Mouse (Mus musculus): ENCODE results near the gene Trim71. TPM values are rescaled to one million over a fixed set of nuclear protein-coding genes. Genes with fewer than 3 reads are reported as not detected.

Trim71 gene
- polyA plus RNA-seq, 1 experiment from 2014 or later: 0.87 TPM

DNA sequence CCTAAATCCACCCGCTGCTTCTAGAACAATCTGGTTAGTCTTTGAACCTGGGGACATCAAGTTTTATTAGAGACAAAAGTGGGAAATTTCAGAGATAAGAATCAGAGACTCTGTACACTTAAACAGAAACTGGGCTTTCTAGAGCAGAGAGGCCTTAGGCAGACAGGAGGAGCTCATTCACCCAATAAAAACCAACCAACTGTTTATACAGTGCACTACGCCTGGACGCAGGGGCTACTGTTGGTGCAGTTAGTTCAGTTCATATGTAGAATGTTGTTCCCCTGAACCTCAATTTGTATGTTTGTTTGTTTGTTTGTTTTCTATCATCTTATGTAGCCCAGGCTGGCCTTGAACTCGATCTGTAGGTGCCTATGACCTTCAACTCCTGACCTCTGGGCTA lies 77.4 kb downstream of the Trim71 start:
- no peak overlapping the region for H3K4me3 ChIP-seq (ENCODE audit: low read length)
- WGBS: 64% methylated on average over 4 of the region's 4 CpGs

DNA sequence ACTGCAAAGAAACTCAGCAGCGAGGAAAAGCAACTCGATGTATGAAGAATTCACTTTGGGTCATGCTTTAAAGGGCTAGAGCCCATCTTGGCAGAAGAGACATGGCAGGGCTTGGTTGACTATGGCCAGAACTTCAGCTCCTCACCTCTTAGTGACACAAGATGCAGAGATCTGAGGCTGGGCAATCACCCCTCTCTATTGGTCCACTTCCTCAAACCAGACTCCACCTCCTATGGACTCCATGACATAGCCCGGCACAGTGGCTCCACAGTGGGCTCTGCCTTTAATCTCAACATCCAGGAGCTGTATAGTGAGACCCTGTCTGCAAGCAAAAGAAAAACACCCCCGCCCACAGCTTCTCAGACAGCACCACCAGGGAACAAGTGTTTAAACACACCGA lies 79.4 kb downstream of the Trim71 start:
- Histone ChIP-seq H3K9ac (ENCODE audit: low read length) (no peak overlapping the region), H3K9me3 (ENCODE audit: control insufficient read depth, low read length) (no peaks in the 10 kb centered on the region), H3K36me3 (ENCODE audit: control insufficient read depth, insufficient read depth, low read length) (no peaks in the 10 kb centered on the region), H3K27me3 (ENCODE audit: control insufficient read depth, insufficient read depth, low read depth, low read length) (no peaks in the 10 kb centered on the region), H3K4me2 (ENCODE audit: low read depth, low read length) (no peak overlapping the region), H3K27ac (ENCODE audit: low read length) (no peak overlapping the region), H3K4me1 (replicated peaks; ENCODE audit: control insufficient read depth, insufficient read depth, low read length) (no peaks in the 10 kb centered on the region; the same call in 1 of the 2 replicates), H3K4me3 (ENCODE audit: low read length) (no peak overlapping the region)
- WGBS: 62% methylated on average over 5 of the region's 5 CpGs
- no peak for ATAC-seq (ENCODE audit: low read depth)

More for the DNA sequence above, 77.4 kb downstream of the Trim71 start:
- H3K9ac ChIP-seq (ENCODE audit: low read length): no peak overlapping the region
- ATAC-seq (ENCODE audit: low read depth): no peak
- no peaks in the 10 kb centered on the region for H3K27me3 ChIP-seq (ENCODE audit: control insufficient read depth, insufficient read depth, low read depth, low read length)
- H3K4me1 ChIP-seq (replicated peaks; ENCODE audit: control insufficient read depth, insufficient read depth, low read length): no peaks in the 10 kb centered on the region; the same call in 1 of the 2 replicates
- no peaks in the 10 kb centered on the region for H3K36me3 ChIP-seq (ENCODE audit: control insufficient read depth, insufficient read depth, low read length)
- no peaks in the 10 kb centered on the region for H3K9me3 ChIP-seq (ENCODE audit: control insufficient read depth, low read length)
- H3K4me2 ChIP-seq (ENCODE audit: low read depth, low read length): no peak overlapping the region
- no peak overlapping the region for H3K27ac ChIP-seq (ENCODE audit: low read length)

DNA sequence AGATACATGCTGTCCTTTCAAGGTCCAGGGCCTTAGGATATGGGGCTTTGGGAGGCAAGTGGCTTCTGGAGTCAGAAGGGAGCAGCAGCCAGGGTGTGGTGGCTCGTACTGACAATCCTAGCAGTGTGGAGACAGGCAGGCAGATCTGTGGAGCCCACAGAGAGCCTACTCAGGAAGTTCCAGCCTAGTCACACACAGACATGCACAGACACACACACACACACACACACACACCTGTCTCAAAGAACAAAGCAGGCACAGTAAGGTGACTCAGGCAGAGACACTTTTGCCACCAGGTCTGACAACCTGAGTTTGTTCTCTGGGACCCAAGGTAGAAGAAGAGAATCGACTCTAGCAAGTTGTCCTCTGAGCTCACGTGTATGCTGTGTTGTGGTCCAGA lies 83.2 kb downstream of the Trim71 start:
- Histone ChIP-seq H3K27ac (ENCODE audit: low read length) (no peak overlapping the region), H3K4me3 (ENCODE audit: low read length) (no peak overlapping the region), H3K9ac (ENCODE audit: low read length) (no peak overlapping the region), H3K4me2 (ENCODE audit: low read depth, low read length) (no peak overlapping the region), H3K4me1 (replicated peaks; ENCODE audit: control insufficient read depth, insufficient read depth, low read length) (no peaks in the 10 kb centered on the region; the same call in 1 of the 2 replicates), H3K27me3 (ENCODE audit: control insufficient read depth, insufficient read depth, low read depth, low read length) (no peaks in the 10 kb centered on the region), H3K9me3 (ENCODE audit: control insufficient read depth, low read length) (no peaks in the 10 kb centered on the region), H3K36me3 (ENCODE audit: control insufficient read depth, insufficient read depth, low read length) (no peaks in the 10 kb centered on the region)
- WGBS: 79% methylated on average over 3 of the region's 3 CpGs
- ATAC-seq (ENCODE audit: low read depth): no peak

DNA sequence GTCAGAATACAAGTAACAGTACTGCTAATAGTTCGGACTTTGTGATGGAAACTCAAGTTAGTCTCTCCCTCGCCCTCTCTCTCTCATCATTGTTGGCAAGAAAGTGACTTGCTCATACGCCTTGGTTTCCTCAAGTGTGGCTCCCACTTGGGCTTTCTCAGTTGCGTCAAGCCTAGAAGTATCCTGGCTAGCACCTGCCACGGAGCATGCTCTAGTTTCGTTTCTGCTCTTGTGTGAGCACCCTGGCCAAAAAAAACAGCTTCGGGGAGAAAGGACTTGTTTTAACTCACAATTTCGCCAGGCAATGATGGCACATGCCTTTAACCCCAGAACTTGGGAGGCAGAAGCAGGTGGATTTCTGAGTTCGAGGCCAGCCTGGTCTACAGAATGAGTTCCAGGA lies 87.2 kb downstream of the Trim71 start:
- Histone ChIP-seq H3K4me1 (replicated peaks; ENCODE audit: control insufficient read depth, insufficient read depth, low read length) (no peaks in the 10 kb centered on the region), H3K9me3 (ENCODE audit: control insufficient read depth, low read length) (no peaks in the 10 kb centered on the region), H3K9ac (ENCODE audit: low read length) (no peak overlapping the region), H3K27ac (ENCODE audit: low read length) (no peak overlapping the region), H3K4me3 (ENCODE audit: low read length) (no peak overlapping the region), H3K27me3 (ENCODE audit: control insufficient read depth, insufficient read depth, low read depth, low read length) (no peaks in the 10 kb centered on the region), H3K4me2 (ENCODE audit: low read depth, low read length) (no peak overlapping the region), H3K36me3 (ENCODE audit: control insufficient read depth, insufficient read depth, low read length) (no peaks in the 10 kb centered on the region)
- ATAC-seq (ENCODE audit: low read depth): no peak
- 93% methylated on average over 9 of the region's 9 CpGs for WGBS

DNA sequence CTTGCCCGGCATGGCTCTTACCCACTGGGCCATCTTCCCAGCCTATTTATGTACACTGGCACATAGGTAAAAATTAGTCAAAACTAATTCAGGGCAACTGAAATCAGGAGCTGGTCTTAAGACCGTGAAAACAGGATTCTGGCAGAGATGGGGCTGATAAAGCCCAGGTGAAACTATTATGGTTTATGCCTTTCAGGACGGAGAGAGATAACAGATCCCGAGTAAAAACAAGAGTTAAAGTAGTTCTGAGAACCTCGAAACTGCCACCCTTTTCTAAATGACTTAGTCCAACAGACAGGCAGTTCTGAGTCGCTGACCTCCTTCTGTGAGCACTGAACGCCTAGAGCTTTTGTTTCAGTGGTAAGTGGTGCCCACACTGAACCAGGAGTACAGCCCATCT lies 92.3 kb downstream of the Trim71 start:
- no peak for ATAC-seq (ENCODE audit: low read depth)
- H3K36me3 ChIP-seq (ENCODE audit: control insufficient read depth, insufficient read depth, low read length): peaks cover 4% of the 10 kb centered on the region; the same call in 1 of the 2 replicates
- 71% methylated on average over 7 of the region's 7 CpGs for WGBS
- H3K4me1 ChIP-seq (replicated peaks; ENCODE audit: control insufficient read depth, insufficient read depth, low read length): no peaks in the 10 kb centered on the region
- no peak overlapping the region for H3K4me3 ChIP-seq (ENCODE audit: low read length)
- H3K27me3 ChIP-seq (ENCODE audit: control insufficient read depth, insufficient read depth, low read depth, low read length): no peaks in the 10 kb centered on the region
- H3K27ac ChIP-seq (ENCODE audit: low read length): no peak overlapping the region
- H3K9me3 ChIP-seq (ENCODE audit: control insufficient read depth, low read length): no peaks in the 10 kb centered on the region
- no peak overlapping the region for H3K4me2 ChIP-seq (ENCODE audit: low read depth, low read length)
- H3K9ac ChIP-seq (ENCODE audit: low read length): no peak overlapping the region

DNA sequence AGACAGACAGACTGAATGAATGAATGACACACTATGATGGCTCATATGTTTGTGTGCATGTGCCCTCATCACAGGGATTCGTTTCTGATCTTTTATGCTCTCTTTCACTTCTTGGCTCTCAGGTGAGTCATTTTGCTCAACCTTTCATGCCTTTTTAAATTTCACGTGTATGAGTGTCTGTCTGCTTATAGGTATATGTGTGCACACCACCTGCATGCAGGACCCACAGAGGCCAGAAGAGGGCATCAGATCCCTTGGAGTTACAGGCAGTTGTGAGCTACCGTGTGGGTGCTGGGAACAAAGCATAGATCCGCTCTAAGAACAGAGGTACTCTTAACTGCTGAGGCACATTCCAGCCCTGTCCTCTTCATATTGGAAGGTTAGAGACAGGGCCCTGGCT lies 95.5 kb downstream of the Trim71 start:
- Histone ChIP-seq H3K36me3 (ENCODE audit: control insufficient read depth, insufficient read depth, low read length) (peaks cover 9% of the 10 kb centered on the region), H3K27ac (ENCODE audit: low read length) (no peak overlapping the region), H3K27me3 (ENCODE audit: control insufficient read depth, insufficient read depth, low read depth, low read length) (no peaks in the 10 kb centered on the region), H3K4me2 (ENCODE audit: low read depth, low read length) (no peak overlapping the region), H3K4me3 (ENCODE audit: low read length) (no peak overlapping the region), H3K4me1 (replicated peaks; ENCODE audit: control insufficient read depth, insufficient read depth, low read length) (no peaks in the 10 kb centered on the region), H3K9ac (ENCODE audit: low read length) (no peak overlapping the region), H3K9me3 (ENCODE audit: control insufficient read depth, low read length) (no peaks in the 10 kb centered on the region)
- no peak for ATAC-seq (ENCODE audit: low read depth)
- WGBS: 96% methylated on average over 4 of the region's 4 CpGs

DNA sequence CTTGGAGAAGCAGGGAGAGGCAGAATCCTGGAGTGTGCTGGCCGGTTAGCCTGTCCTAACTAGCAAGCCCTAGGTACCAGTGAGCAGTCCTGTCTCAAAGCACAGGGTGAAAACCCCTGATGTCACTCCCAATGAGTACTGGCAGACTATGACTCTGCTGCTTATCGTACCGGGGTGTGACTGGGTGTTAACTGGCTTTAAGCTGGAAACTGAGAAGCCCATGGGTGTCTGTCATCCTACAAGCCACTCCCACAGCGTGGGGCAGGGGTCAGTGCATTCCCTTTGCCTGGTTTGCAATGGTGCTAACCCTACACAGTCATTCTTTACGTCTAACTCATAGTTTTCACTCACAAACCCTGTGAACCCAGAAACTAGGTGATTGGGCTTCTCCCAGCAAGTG lies 96.0 kb downstream of the Trim71 start:
- Histone ChIP-seq H3K36me3 (ENCODE audit: control insufficient read depth, insufficient read depth, low read length) (peaks cover 9% of the 10 kb centered on the region), H3K4me1 (replicated peaks; ENCODE audit: control insufficient read depth, insufficient read depth, low read length) (no peaks in the 10 kb centered on the region), H3K4me3 (ENCODE audit: low read length) (no peak overlapping the region), H3K27me3 (ENCODE audit: control insufficient read depth, insufficient read depth, low read depth, low read length) (no peaks in the 10 kb centered on the region), H3K27ac (ENCODE audit: low read length) (no peak overlapping the region), H3K9me3 (ENCODE audit: control insufficient read depth, low read length) (no peaks in the 10 kb centered on the region), H3K9ac (ENCODE audit: low read length) (no peak overlapping the region), H3K4me2 (ENCODE audit: low read depth, low read length) (no peak overlapping the region)
- WGBS: 75% methylated on average over 5 of the region's 5 CpGs
- no peak for ATAC-seq (ENCODE audit: low read depth)

DNA sequence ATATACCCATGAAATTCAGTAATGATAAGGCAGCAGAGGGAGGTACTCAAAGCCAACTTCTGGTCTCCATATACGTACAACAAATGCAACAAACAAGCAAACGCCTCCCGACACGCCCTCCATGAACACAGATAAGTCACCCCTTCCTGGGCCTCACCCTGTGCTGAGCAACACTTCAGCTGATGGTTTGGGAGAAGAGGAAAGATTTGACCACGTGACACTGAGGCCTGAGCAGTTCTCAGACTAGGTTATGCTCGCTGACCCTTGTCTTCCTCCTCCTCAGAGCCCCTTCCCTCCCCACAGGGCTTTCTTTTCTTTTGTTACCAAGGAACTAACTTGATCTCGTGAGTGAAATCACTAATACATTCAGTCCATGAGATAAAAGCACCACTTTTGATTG lies 97.3 kb downstream of the Trim71 start:
- no peak for ATAC-seq (ENCODE audit: low read depth)
- no peaks in the 10 kb centered on the region for H3K4me1 ChIP-seq (replicated peaks; ENCODE audit: control insufficient read depth, insufficient read depth, low read length)
- H3K4me3 ChIP-seq (ENCODE audit: low read length): no peak overlapping the region
- no peaks in the 10 kb centered on the region for H3K9me3 ChIP-seq (ENCODE audit: control insufficient read depth, low read length)
- peaks cover 9% of the 10 kb centered on the region for H3K36me3 ChIP-seq (ENCODE audit: control insufficient read depth, insufficient read depth, low read length)
- H3K4me2 ChIP-seq (ENCODE audit: low read depth, low read length): no peak overlapping the region
- H3K27me3 ChIP-seq (ENCODE audit: control insufficient read depth, insufficient read depth, low read depth, low read length): no peaks in the 10 kb centered on the region
- no peak overlapping the region for H3K27ac ChIP-seq (ENCODE audit: low read length)
- no peak overlapping the region for H3K9ac ChIP-seq (ENCODE audit: low read length)
- WGBS: 67% methylated on average over 7 of the region's 7 CpGs

DNA sequence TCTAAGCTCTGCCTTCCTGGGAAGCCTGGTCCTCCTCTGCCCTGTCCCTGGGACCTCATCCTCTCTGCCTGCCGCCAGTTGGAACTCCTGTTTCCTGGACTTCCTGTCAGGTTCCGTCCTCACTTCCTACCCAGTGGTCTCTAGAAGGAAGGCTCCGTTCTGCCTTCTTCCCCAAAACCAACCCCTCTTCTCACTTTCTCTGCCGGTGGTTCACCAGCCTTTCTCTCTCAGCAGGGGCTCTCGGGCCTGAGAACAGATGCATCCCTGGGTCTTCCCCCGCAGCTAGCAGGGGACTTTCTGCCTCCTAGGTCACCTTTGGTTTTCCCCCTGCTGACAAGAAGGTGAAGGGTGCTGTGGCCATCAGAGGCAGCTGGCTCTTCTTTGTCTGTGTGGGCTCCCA lies 98.7 kb downstream of the Trim71 start:
- Histone ChIP-seq H3K9me3 (ENCODE audit: control insufficient read depth, low read length) (no peaks in the 10 kb centered on the region), H3K4me2 (ENCODE audit: low read depth, low read length) (no peak overlapping the region), H3K4me3 (ENCODE audit: low read length) (no peak overlapping the region), H3K27ac (ENCODE audit: low read length) (no peak overlapping the region), H3K27me3 (ENCODE audit: control insufficient read depth, insufficient read depth, low read depth, low read length) (no peaks in the 10 kb centered on the region), H3K4me1 (replicated peaks; ENCODE audit: control insufficient read depth, insufficient read depth, low read length) (no peaks in the 10 kb centered on the region), H3K36me3 (ENCODE audit: control insufficient read depth, insufficient read depth, low read length) (peaks cover 9% of the 10 kb centered on the region), H3K9ac (ENCODE audit: low read length) (no peak overlapping the region)
- WGBS: 65% methylated on average over 6 of the region's 6 CpGs
- ATAC-seq (ENCODE audit: low read depth): no peak

DNA sequence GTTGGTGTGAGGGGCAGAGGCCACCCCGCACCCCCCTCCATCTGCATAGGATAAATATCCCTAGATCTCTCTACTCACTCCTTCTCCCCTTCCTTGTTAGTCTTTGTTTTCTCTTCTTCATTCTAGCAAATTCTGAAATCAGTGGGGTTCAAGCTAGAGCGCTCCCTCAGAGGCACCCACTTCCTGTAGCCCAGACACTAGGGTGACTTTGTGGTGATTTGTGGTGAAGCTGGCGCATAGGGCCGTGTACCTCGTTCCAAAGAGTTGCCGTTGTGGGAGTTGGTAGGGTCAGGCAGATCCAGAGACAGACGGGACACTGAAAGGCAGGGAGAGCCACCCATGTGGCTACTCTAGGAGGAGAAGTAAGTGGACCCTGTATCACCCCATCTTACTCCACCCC lies 101.6 kb downstream of the Trim71 start:
- no peak overlapping the region for H3K4me2 ChIP-seq (ENCODE audit: low read depth, low read length)
- no peaks in the 10 kb centered on the region for H3K9me3 ChIP-seq (ENCODE audit: control insufficient read depth, low read length)
- no peak overlapping the region for H3K4me3 ChIP-seq (ENCODE audit: low read length)
- WGBS: 88% methylated on average over 7 of the region's 7 CpGs
- H3K27me3 ChIP-seq (ENCODE audit: control insufficient read depth, insufficient read depth, low read depth, low read length): no peaks in the 10 kb centered on the region
- H3K36me3 ChIP-seq (ENCODE audit: control insufficient read depth, insufficient read depth, low read length): peaks cover 7% of the 10 kb centered on the region
- no peak overlapping the region for H3K27ac ChIP-seq (ENCODE audit: low read length)
- H3K9ac ChIP-seq (ENCODE audit: low read length): no peak overlapping the region
- no peaks in the 10 kb centered on the region for H3K4me1 ChIP-seq (replicated peaks; ENCODE audit: control insufficient read depth, insufficient read depth, low read length)
- ATAC-seq (ENCODE audit: low read depth): no peak
